Mouse (Mus musculus) brain, embryonic 14.5 days (tissue): ENCODE measurements around the gene Acox2.

ENCODE experiments used
- CTCF ChIP-seq: fragments of 200-500 bp; IDR thresholded peaks from 2 replicates; pipeline ENCODE4 v1.5.1; 2012; ENCODE audit warnings: inconsistent platforms, mild to moderate bottlenecking, moderate library complexity, borderline replicate concordance; ENCODE audit not compliant: insufficient read depth, insufficient read length; ENCODE audit errors: extremely low read depth
- POLR2A ChIP-seq: fragments of 200-500 bp; IDR thresholded peaks from 2 replicates; pipeline ENCODE4 v1.6.1; 2012; ENCODE audit warnings: mild to moderate bottlenecking, inconsistent platforms, borderline replicate concordance; ENCODE audit not compliant: poor library complexity, insufficient read depth, insufficient read length, severe bottlenecking; ENCODE audit errors: extremely low read depth

- TF ChIP-seq CTCF (no peak), POLR2A (no peak)
Measured at GRCm38 (mm10) chr14:8220912-8221311, 38.2 kb downstream of the Acox2 start.
